Mouse (Mus musculus) left cerebral cortex, adult 11 months (tissue): Measurements from ENCODE around the gene Gskip.
A peak's percentile ranks its signal among the peaks of the same experiment; 100 is the strongest.

ENCODE experiments used
- DNase-seq: peaks from one replicate; pipeline ENCODE4 v3.0.0; 2022; ENCODE audit warnings: low spot score

The Gskip gene

GRCm38 (mm10) chr12:105683933-105684901, at the start of gene Gskip:
Gskip (plus strand) TSS chr12:105684829.
- peak; percentile 8 for DNase-seq

GRCm38 (mm10) chr12:105636551-105636950, 48.1 kb upstream of the Gskip start:
- DNase-seq, result no peak

DNA sequence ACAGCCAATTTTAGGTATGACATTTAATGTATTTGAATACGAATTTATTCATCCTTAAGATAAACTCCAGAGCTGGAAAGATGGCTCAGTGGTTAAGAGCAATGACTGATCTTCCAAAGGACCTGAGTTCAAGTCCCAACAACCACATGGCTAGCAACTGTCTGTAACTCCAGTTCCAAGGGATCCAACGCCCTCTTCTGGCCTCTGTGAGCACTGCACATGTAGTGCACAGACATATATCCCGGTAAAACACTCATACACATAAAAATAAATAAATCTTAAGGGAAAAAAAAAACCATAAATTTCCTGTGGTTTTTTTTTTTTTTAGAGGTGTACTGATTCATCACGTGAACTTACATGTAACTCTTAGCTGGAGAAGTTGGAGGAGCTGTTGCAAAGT, 47.1 kb upstream of the Gskip start:
- DNase-seq, result no peak

- no peak for DNase-seq
These were observed 41.8 kb upstream of the Gskip start for GRCm38 (mm10) chr12:105642770-105643321.

DNA sequence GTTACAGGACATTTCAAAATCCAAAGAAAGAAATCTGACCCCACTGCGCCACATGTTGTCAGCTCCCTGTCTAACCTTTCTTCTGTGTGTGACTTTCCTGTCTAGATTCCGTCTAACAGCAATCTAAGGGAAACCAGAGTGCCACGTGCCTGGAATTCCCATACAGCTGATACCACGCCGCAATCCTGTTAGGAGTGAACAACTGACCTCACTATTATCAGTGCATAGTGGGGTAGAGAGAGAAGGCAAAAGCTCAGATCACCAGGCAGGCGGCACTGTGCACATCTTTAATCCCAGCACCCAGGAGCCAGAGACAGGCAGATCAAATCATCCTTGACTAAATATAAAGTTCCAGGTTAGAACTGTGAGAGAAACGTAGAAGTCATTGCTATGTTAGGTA, 28.8 kb upstream of the Gskip start:
- no peak for DNase-seq

DNA sequence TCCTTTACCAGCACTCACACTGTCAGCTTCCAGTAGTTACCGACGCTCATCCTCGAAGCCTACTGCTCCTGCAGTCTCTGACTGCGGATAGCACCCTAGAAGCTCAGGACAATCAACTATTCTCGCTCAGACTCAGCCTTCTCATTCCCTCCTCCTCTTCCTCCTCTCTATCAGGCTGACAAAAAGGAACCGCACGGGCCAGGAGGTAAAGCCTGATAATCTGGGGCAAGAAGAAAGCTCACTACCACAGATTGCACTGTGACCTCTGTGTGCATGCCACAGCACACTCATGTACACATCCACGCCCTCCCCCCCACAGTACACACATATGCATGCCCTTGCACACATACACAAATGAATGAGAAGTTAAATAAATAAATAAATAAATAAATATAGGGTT, 8.4 kb upstream of the Gskip start:
- no peak for DNase-seq

- DNase-seq, result no peak
These were observed 6.4 kb upstream of the Gskip start for GRCm38 (mm10) chr12:105678211-105678610.

- DNase-seq, result no peak
These were observed 5.9 kb upstream of the Gskip start for GRCm38 (mm10) chr12:105678762-105679161.

- DNase-seq, result peak; percentile 91
These were observed 517 bp downstream of the Gskip start, which contains the start of gene Atg2b for GRCm38 (mm10) chr12:105685001-105685691. Atg2b (minus strand) TSS chr12:105685211.

GRCm38 (mm10) chr12:105686791-105687190, 2.2 kb downstream of the Gskip start:
- DNase-seq, result no peak

- no peak for DNase-seq
These were observed 2.8 kb downstream of the Gskip start for GRCm38 (mm10) chr12:105687416-105687815.

- no peak for DNase-seq
These were observed 3.9 kb downstream of the Gskip start for GRCm38 (mm10) chr12:105688546-105688945.

- DNase-seq, result no peak
These were observed 4.8 kb downstream of the Gskip start for GRCm38 (mm10) chr12:105689435-105689834.

- no peak for DNase-seq
These were observed 9.4 kb downstream of the Gskip start for GRCm38 (mm10) chr12:105694021-105694420.

DNA sequence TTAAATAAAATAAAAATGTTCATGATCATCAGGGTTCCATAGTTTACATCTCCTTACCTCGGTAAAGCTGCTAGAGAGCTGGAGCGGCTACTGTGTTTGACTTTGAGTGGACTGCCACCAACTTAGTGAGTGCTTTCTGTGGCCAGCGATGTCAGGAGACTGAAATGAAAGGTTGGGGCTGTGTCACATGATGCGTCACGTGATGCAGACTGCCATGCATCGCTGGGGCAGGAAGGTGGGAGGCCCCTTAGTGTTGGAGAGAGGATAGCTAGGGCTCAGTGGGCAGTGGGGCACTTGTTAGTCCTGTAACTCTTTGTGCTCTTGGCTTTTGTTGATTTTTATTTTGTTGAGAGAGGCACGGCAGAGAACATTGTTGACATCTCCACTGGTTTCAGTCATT, 11.2 kb downstream of the Gskip start:
- no peak for DNase-seq

DNA sequence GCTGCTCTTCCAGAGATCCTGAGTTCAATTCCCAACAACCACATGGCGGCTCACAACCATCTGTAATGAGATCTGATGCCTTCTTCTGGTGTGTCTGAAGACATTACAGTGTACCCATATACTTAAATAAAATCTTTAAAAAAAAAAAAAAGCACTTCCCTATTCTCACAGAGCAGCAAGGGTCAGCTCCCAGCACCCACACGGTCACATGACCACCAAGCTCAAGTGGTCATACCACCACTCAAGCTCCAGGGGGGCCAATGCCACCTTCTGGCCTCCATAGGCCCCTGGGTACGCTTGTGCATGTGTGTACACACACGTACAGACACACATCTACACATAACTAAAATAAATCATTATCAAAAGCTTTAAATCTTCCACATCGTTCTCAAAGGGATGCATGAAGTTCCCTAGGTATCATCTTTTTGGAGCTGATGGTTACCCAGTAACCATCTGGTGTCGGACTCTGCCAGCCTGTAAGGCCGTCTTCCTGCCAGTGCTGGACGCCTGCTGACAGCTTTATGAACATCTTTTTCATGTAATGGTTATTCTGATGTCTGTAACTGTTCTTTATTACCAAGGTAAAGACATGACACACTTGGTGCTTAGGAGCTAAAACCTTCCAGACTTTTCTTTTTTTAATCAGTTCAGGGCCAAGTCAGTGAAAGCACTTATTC, 12.6 kb downstream of the Gskip start:
- no peak for DNase-seq

DNA sequence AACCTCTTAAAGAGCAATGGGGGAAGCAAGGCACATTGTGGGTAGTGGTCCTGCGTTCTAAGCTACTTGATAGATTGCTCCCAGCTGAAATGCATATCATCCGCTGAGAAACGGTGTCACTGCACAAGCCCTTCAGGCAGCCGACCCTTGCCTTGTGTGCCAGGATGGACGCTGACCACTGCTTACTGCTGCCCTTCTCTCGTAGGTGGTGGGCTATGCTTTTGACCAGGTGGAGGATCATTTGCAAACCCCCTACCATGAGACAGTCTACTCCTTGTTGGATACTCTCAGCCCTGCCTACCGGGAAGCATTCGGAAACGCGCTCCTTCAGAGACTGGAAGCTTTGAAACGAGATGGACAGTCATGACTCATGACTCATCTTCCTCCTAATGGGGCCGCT, 15.8 kb downstream of the Gskip start:
- no peak for DNase-seq

GRCm38 (mm10) chr12:105705799-105706487, 21.3 kb downstream of the Gskip start, which contains the start of gene Ak7:
Ak7 (plus strand) TSS chr12:105705976.
- no peak for DNase-seq

DNA sequence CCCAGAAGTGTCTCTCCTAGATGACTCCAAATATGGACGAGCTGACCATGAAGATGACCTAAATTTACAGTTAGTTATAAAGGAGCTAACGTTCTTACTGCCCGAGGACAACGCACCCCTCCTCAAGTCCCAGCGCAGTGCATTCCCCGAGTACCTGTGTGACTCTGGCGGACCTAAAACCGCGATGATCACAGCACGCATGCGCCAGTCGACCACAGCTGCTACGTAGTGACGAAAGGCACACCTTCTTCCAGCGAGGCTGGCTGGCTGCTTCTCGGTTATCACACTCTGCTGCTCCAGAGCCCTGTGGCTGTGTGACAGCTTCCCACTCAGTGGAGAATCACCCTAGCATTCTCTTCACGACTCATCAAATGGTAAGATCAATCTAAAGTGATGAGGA, 34.0 kb downstream of the Gskip start:
- no peak for DNase-seq

GRCm38 (mm10) chr12:105720196-105720595, 35.6 kb downstream of the Gskip start:
- DNase-seq, result no peak

DNA sequence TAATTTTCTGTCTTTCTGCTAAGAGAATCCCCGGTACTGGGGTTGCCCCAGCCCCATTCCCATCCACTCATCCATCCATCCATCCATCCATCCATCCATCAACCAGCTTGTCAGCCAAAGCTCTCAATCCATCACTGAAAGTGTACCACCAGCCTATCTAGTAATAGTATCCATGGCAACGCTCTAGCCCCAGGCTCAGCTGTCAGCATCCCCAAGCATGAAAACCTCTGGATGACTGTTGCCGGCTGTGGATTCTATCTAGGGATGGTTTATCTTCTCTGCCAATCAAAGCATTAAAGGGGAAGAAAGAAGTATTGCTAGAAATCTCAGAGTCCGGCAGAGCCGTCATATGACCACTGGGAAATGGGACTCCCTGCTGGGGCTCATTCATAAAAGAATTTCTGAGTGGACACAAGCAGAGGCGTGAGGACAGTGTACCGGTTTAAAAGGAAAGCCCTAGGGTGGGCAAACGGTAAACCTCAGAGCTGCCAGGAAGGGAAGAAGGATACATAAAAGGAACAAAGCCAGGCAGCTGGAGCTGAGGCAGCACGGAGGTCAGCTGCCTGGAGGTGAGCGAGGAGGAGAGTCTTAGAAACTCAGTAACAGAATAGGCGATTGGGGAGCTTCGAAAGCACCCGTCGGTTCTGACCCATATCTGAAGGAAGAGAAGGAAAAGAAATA, 37.0 kb downstream of the Gskip start:
- no peak for DNase-seq
